In genomic region chr7:39448626-39449242, GRCm38 (mm10) we compare ENCODE assay signal across 8 mouse cellular contexts. TPM values are rescaled to one million over a fixed set of nuclear protein-coding genes. Genes with fewer than 3 reads are reported as not detected.
DNase-seq lines count a peak whose midpoint lies in the region; ATAC-seq lines count a peak whose summit lies in the region.

No protein-coding gene starts in this region.

- H3K4me3 ChIP-seq in lung, embryonic 16.5 days (ENCODE audit: low read length): peak overlapping the region; percentile 78
- peak overlapping the region; percentile 81 for H3K4me3 ChIP-seq in embryonic facial prominence, embryonic 10.5 days
- peak overlapping the region; percentile 67 for H3K4me3 ChIP-seq in hindbrain, embryonic 16.5 days (ENCODE audit: low read length)
- peak overlapping the region; percentile 58 for H3K4me3 ChIP-seq in midbrain, embryonic 11.5 days (ENCODE audit: low read depth, low read length)

- no peak for ATAC-seq in lung, embryonic 16.5 days (ENCODE audit: low read depth)
- ATAC-seq in hindbrain, embryonic 16.5 days: peak; percentile 32
- ATAC-seq in midbrain, embryonic 11.5 days (ENCODE audit: low FRiP score): peak; percentile 23
- no peak for ATAC-seq in frontal cortex, adult (ENCODE audit: low TSS enrichment)

- H3K9ac ChIP-seq in lung, embryonic 16.5 days (ENCODE audit: low read length): peak overlapping the region; percentile 50; the same call in 1 of the 2 replicates
- peak overlapping the region; percentile 64 for H3K9ac ChIP-seq in hindbrain, embryonic 16.5 days (ENCODE audit: low read depth, low read length)
- no peak overlapping the region for H3K9ac ChIP-seq in midbrain, embryonic 11.5 days (ENCODE audit: low read length)

- no peak for DNase-seq in lung, postnatal 4 days
- no peak for DNase-seq in embryonic facial prominence, embryonic 10.5 days (ENCODE audit: low spot score)
- DNase-seq in midbrain, embryonic 11.5 days (ENCODE audit: low spot score, missing footprints): no peak
- DNase-seq in spleen, postnatal 14 days (ENCODE audit: low spot score in 2 of 2): no peak
- no peak for DNase-seq in left cerebral cortex, postnatal 4 days

- no peaks in the 10 kb centered on the region for H3K36me3 ChIP-seq in lung, embryonic 16.5 days (ENCODE audit: control insufficient read depth, insufficient read depth, low read length)
- peaks cover 11% of the 10 kb centered on the region for H3K36me3 ChIP-seq in embryonic facial prominence, embryonic 10.5 days (replicated peaks)
- no peaks in the 10 kb centered on the region for H3K36me3 ChIP-seq in hindbrain, embryonic 16.5 days (ENCODE audit: control insufficient read depth, insufficient read depth, low read length)
- H3K36me3 ChIP-seq in midbrain, embryonic 11.5 days (ENCODE audit: control insufficient read depth, insufficient read depth, low read length): no peaks in the 10 kb centered on the region

- H3K9me3 ChIP-seq in lung, embryonic 16.5 days (ENCODE audit: control insufficient read depth, low read length): no peaks in the 10 kb centered on the region
- H3K9me3 ChIP-seq in embryonic facial prominence, embryonic 10.5 days: no peaks in the 10 kb centered on the region
- no peaks in the 10 kb centered on the region for H3K9me3 ChIP-seq in hindbrain, embryonic 16.5 days (ENCODE audit: control insufficient read depth, low read length)
- no peaks in the 10 kb centered on the region for H3K9me3 ChIP-seq in midbrain, embryonic 11.5 days (ENCODE audit: control insufficient read depth, low read length)

- peak overlapping the region; percentile 81 for H3K4me2 ChIP-seq in lung, embryonic 16.5 days (ENCODE audit: low read depth, low read length)
- H3K4me2 ChIP-seq in hindbrain, embryonic 16.5 days (ENCODE audit: low read length): peak overlapping the region; percentile 62
- peak overlapping the region; percentile 27 for H3K4me2 ChIP-seq in midbrain, embryonic 11.5 days

- no peak overlapping the region for H3K27ac ChIP-seq in lung, embryonic 16.5 days (ENCODE audit: low read length)
- H3K27ac ChIP-seq in embryonic facial prominence, embryonic 10.5 days (replicated peaks): no peak overlapping the region
- peak overlapping the region; percentile 10; the same call in 1 of the 2 replicates for H3K27ac ChIP-seq in hindbrain, embryonic 16.5 days (ENCODE audit: low read depth, low read length)
- H3K27ac ChIP-seq in midbrain, embryonic 11.5 days (ENCODE audit: low read depth, low read length): no peak overlapping the region

- H3K27me3 ChIP-seq in lung, embryonic 16.5 days (ENCODE audit: control insufficient read depth, insufficient read depth, low read depth, low read length): no peaks in the 10 kb centered on the region
- H3K27me3 ChIP-seq in embryonic facial prominence, embryonic 10.5 days (replicated peaks; ENCODE audit: low read depth, poor library complexity, severe bottlenecking): peaks cover 19% of the 10 kb centered on the region
- H3K27me3 ChIP-seq in hindbrain, embryonic 16.5 days (replicated peaks; ENCODE audit: control insufficient read depth, insufficient read depth, low read length): no peaks in the 10 kb centered on the region; the same call in 1 of the 2 replicates
- no peaks in the 10 kb centered on the region for H3K27me3 ChIP-seq in midbrain, embryonic 11.5 days (ENCODE audit: control insufficient read depth, insufficient read depth, low read length)

- H3K4me1 ChIP-seq in lung, embryonic 16.5 days (replicated peaks; ENCODE audit: control insufficient read depth, insufficient read depth, low read length): peaks cover 5% of the 10 kb centered on the region; the same call in 1 of the 2 replicates
- peaks cover 10% of the 10 kb centered on the region for H3K4me1 ChIP-seq in embryonic facial prominence, embryonic 10.5 days
- peaks cover 11% of the 10 kb centered on the region for H3K4me1 ChIP-seq in hindbrain, embryonic 16.5 days (ENCODE audit: control insufficient read depth, insufficient read depth, low read depth, low read length)
- peaks cover 3% of the 10 kb centered on the region for H3K4me1 ChIP-seq in midbrain, embryonic 11.5 days (ENCODE audit: control insufficient read depth, insufficient read depth, low read length)

- 53% methylated on average over 11 of the region's 11 CpGs for WGBS in lung, embryonic 16.5 days
- 65% methylated on average over 11 of the region's 11 CpGs for WGBS in embryonic facial prominence, embryonic 10.5 days
- 56% methylated on average over 11 of the region's 11 CpGs for WGBS in hindbrain, embryonic 16.5 days
- 63% methylated on average over 11 of the region's 11 CpGs for WGBS in midbrain, embryonic 11.5 days

- intact Hi-C loops in left cerebral cortex, postnatal 4 days (cut with DNase I): no loop called here

RNA-seq across cellular contexts. Expression of gene Gm5114, which starts 35.8 kb away (rescaled TPM):
- not detected in 2 replicates for polyA plus RNA-seq in lung, embryonic 16.5 days (2015; fragmentation: Nextera tagmentation; extraction: Ambion mirVana)
- not detected in 2 replicates for polyA plus RNA-seq in embryonic facial prominence, embryonic 10.5 days (2016; fragmentation: Nextera tagmentation; extraction: Ambion mirVana)
- polyA plus RNA-seq in hindbrain, embryonic 16.5 days (2015; fragmentation: Nextera tagmentation; extraction: Ambion mirVana): not detected in 2 replicates
- not detected in 2 replicates for polyA plus RNA-seq in midbrain, embryonic 11.5 days (2014; fragmentation: Nextera tagmentation; extraction: Ambion mirVana)
- not detected for total RNA-seq in left cerebral cortex, postnatal 4 days (2021)

Comparison
In these comparisons a context has a peak if more than half of its experiments do, and no peak if none do; other contexts are left out.
1. ATAC-seq: peak in hindbrain, embryonic 16.5 days (single experiment) and midbrain, embryonic 11.5 days (single experiment); none in lung, embryonic 16.5 days (single experiment) and frontal cortex, adult (single experiment).
2. H3K4me2 ChIP-seq: peak in every context shown above with its lines; median percentile 81 in lung, embryonic 16.5 days; 62 in hindbrain, embryonic 16.5 days; 27 in midbrain, embryonic 11.5 days.
3. Peak in every context shown above with its lines, with median percentiles within 50 percentile points of each other: H3K4me3 ChIP-seq.